8 mouse cellular contexts compared by ENCODE assay signal in genomic region chr12:35046999-35047319, GRCm38 (mm10). TPM values are rescaled to one million over a fixed set of nuclear protein-coding genes. Genes with fewer than 3 reads are reported as not detected.
A peak's percentile ranks its signal among the peaks of the same experiment; 100 is the strongest.
DNase-seq lines count a peak whose midpoint lies in the region; ATAC-seq lines count a peak whose summit lies in the region.

Gene Snx13 (plus strand): TSS chr12:35047186.

- H3K4me2 ChIP-seq in hindbrain, embryonic 11.5 days (replicated peaks; ENCODE audit: low read depth, low read length): peak within 1 kb of the TSS; percentile 72

- WGBS in hindbrain, embryonic 11.5 days: under 1% methylated on average over 44 of the region's 51 CpGs

- no peaks in the 10 kb centered on the region; the same call in 1 of the 2 replicates for H3K4me1 ChIP-seq in hindbrain, embryonic 11.5 days (replicated peaks; ENCODE audit: control insufficient read depth, insufficient read depth, low read length)

- peak within 1 kb of the TSS; percentile 95 for H3K4me3 ChIP-seq in hindbrain, embryonic 11.5 days (ENCODE audit: low read depth, low read length)

- DNase-seq in Muller cell, postnatal 12 days (ENCODE audit: inconsistent ontology term): peak; percentile 95
- DNase-seq in cerebellum, adult 9-10 months: peak; percentile 85
- peak; percentile 53 to 89 for DNase-seq in frontal cortex, adult 2 months (ENCODE audit: extremely low spot score in 1 of 2, low spot score in 1 of 2)
- peak; percentile 97 for DNase-seq in hindbrain, embryonic 11.5 days (ENCODE audit: low spot score)
- peak; percentile 86 to 91 for DNase-seq in layer of hippocampus, postnatal 14 days (ENCODE audit: low spot score in 2 of 2)
- peak; percentile 93 for DNase-seq in lung, postnatal 10 days
- peak; percentile 83 for DNase-seq in ovary, postnatal 14 days (ENCODE audit: low spot score)
- DNase-seq in thymus, postnatal 14 days: peak; percentile 93

- no peaks in the 10 kb centered on the region for H3K36me3 ChIP-seq in hindbrain, embryonic 11.5 days (ENCODE audit: control insufficient read depth, insufficient read depth, low read length)

- peak within 1 kb of the TSS; percentile 91 for H3K27ac ChIP-seq in hindbrain, embryonic 11.5 days (ENCODE audit: low read depth, low read length)

- peak within 1 kb of the TSS; percentile 93 for H3K9ac ChIP-seq in hindbrain, embryonic 11.5 days (ENCODE audit: low read depth, low read length)

- H3K9me3 ChIP-seq in hindbrain, embryonic 11.5 days (ENCODE audit: control insufficient read depth, low read length): no peaks in the 10 kb centered on the region

- H3K27me3 ChIP-seq in hindbrain, embryonic 11.5 days (ENCODE audit: control insufficient read depth, insufficient read depth, low read length): no peaks in the 10 kb centered on the region

- peak; percentile 98 for ATAC-seq in hindbrain, embryonic 11.5 days (ENCODE audit: low FRiP score)

RNA-seq across cellular contexts. Expression of gene Snx13, which starts in this region (rescaled TPM):
- 24.5 and 26.1 TPM in 2 replicates for polyA plus RNA-seq in frontal cortex, adult 2 months (2012; rRNA removed)
- 21.8 and 23.6 TPM in 2 replicates for polyA plus RNA-seq in hindbrain, embryonic 11.5 days (2014; fragmentation: Nextera tagmentation; extraction: Ambion mirVana)
- total RNA-seq in layer of hippocampus, postnatal 14 days (2021): 10 to 100 TPM; 58.7 to 59.0 TPM

Comparison
In these comparisons a context has a peak if more than half of its experiments do, and no peak if none do; other contexts are left out.
1. Peak in every context shown above with its lines: DNase-seq, ATAC-seq, H3K4me3 ChIP-seq and H3K27ac ChIP-seq.